Comparison of ENCODE assay signal across 9 mouse cellular contexts in genomic region chr4:80864511-80864922, GRCm38 (mm10). TPM values are rescaled to one million over a fixed set of nuclear protein-coding genes. Genes with fewer than 3 reads are reported as not detected.
DNase-seq lines count a peak whose midpoint lies in the region; ATAC-seq lines count a peak whose summit lies in the region.
"Had no signal": no experiment of that assay in that cellular context is flagged by ENCODE, and none has a peak within 500 bp of the region (broad histone marks: within the 10 kb centered on the region; RNA-seq: fewer than 3 reads in every experiment).

No protein-coding gene starts in this region.

- no peaks in the 10 kb centered on the region for H3K9me3 ChIP-seq in heart, embryonic 14.5 days (ENCODE audit: control insufficient read depth, low read length)
- H3K9me3 ChIP-seq in embryonic facial prominence, embryonic 11.5 days (replicated peaks; ENCODE audit: control insufficient read depth, low read length) = no peaks in the 10 kb centered on the region
- H3K9me3 ChIP-seq: megakaryocyte, embryonic 14.5 days had no signal

- H3K9ac ChIP-seq in heart, embryonic 14.5 days (ENCODE audit: low read length) = peak overlapping the region; percentile 47
- peak overlapping the region; percentile 22 for H3K9ac ChIP-seq in embryonic facial prominence, embryonic 11.5 days (replicated peaks; ENCODE audit: low read length)

- H3K4me1 ChIP-seq in heart, embryonic 14.5 days (ENCODE audit: control insufficient read depth in 2 of 2, insufficient read depth in 2 of 2, low read length in 2 of 2) = peaks cover 0 to 3% of the 10 kb centered on the region in 2 experiments; a peak in 1 of 4 replicates
- no peaks in the 10 kb centered on the region for H3K4me1 ChIP-seq in embryonic facial prominence, embryonic 11.5 days (ENCODE audit: control insufficient read depth, insufficient read depth, low read length)

- no peaks in the 10 kb centered on the region for H3K36me3 ChIP-seq in heart, embryonic 14.5 days (ENCODE audit: control insufficient read depth, insufficient read depth, low read length)
- no peaks in the 10 kb centered on the region for H3K36me3 ChIP-seq in embryonic facial prominence, embryonic 11.5 days (replicated peaks; ENCODE audit: control insufficient read depth, insufficient read depth, low read depth, low read length)

- ATAC-seq in heart, embryonic 14.5 days (ENCODE audit: insufficient number of reproducible peaks, insufficient read depth, low FRiP score, low read depth) = no peak
- ATAC-seq in embryonic facial prominence, embryonic 11.5 days (replicated peaks; ENCODE audit: insufficient number of reproducible peaks, low FRiP score, low TSS enrichment, low read depth) = peak; percentile 58; the same call in 1 of the 2 replicates
- ATAC-seq in hematopoietic stem cell, adult 5-6 weeks (replicated peaks in 1 of 2; ENCODE audit: insufficient read depth in 1 of 2, low FRiP score in 2 of 2, low TSS enrichment in 1 of 2, low read depth in 1 of 2, poor library complexity in 2 of 2, severe bottlenecking in 2 of 2) = peak; percentile 45 to 53; a peak in 3 of 4 replicates

- no peak overlapping the region for H3K27ac ChIP-seq in heart, embryonic 14.5 days (replicated peaks in 1 of 2; ENCODE audit: control insufficient read depth in 1 of 2, insufficient read depth in 1 of 2, low read depth in 2 of 2, low read length in 2 of 2)
- H3K27ac ChIP-seq in embryonic facial prominence, embryonic 11.5 days (replicated peaks; ENCODE audit: low read depth, low read length) = no peak overlapping the region

- no peaks in the 10 kb centered on the region for H3K27me3 ChIP-seq in heart, embryonic 14.5 days (ENCODE audit: control insufficient read depth, insufficient read depth, low read length)
- no peaks in the 10 kb centered on the region for H3K27me3 ChIP-seq in embryonic facial prominence, embryonic 11.5 days (ENCODE audit: control insufficient read depth, insufficient read depth, low read length)
- H3K27me3 ChIP-seq: megakaryocyte, embryonic 14.5 days had no signal

- 1% methylated on average over 17 of the region's 17 CpGs for WGBS in heart, embryonic 14.5 days
- WGBS in embryonic facial prominence, embryonic 11.5 days = 2% methylated on average over 17 of the region's 17 CpGs

- no peak for DNase-seq in heart, adult 8-10 months (ENCODE audit: low spot score)
- peak; percentile 46 for DNase-seq in embryonic facial prominence, embryonic 11.5 days (ENCODE audit: low spot score)
- peak; percentile 43 for DNase-seq in left cerebral cortex, adult 11 months (ENCODE audit: low spot score)
- peak; percentile 21 for DNase-seq in lung, postnatal 10 days
- peak; percentile 60 for DNase-seq in right cerebral cortex, postnatal 4 days
- DNase-seq in thymus, postnatal 25 days = no peak

- H3K4me3 ChIP-seq in heart, embryonic 14.5 days (ENCODE audit: control insufficient read depth in 1 of 2, insufficient read depth in 1 of 2, low read depth in 1 of 2, low read length in 2 of 2) = peak overlapping the region; percentile 28 to 35
- peak overlapping the region; percentile 0 for H3K4me3 ChIP-seq in embryonic facial prominence, embryonic 11.5 days (ENCODE audit: low read depth, low read length)
- H3K4me3 ChIP-seq: megakaryocyte, embryonic 14.5 days had no signal

- peak overlapping the region; percentile 72 for H3K4me2 ChIP-seq in heart, embryonic 14.5 days (ENCODE audit: low read length)
- peak overlapping the region; percentile 58 for H3K4me2 ChIP-seq in embryonic facial prominence, embryonic 11.5 days (ENCODE audit: low read depth, low read length)

RNA-seq across cellular contexts. Expression of gene Tyrp1, which starts 30.6 kb away (rescaled TPM):
- not detected in 2 replicates for polyA plus RNA-seq in heart, embryonic 14.5 days (2014; fragmentation: Nextera tagmentation; extraction: Ambion mirVana)
- total RNA-seq in heart, adult 8-10 months (2022) = under 1 TPM in 2 of 4 experiments, not detected in 2; 0.35 to 0.50 TPM
- 2.1 and 5.3 TPM in 2 replicates for polyA plus RNA-seq in embryonic facial prominence, embryonic 11.5 days (2014; fragmentation: Nextera tagmentation; extraction: Ambion mirVana)
- total RNA-seq in hematopoietic stem cell, adult 5-6 weeks (2017) = not detected in 2 replicates

RNA-seq across cellular contexts. Expression of gene Lurap1l, which starts 45.9 kb away (rescaled TPM):
- polyA plus RNA-seq in heart, embryonic 14.5 days (2014; fragmentation: Nextera tagmentation; extraction: Ambion mirVana) = 2.0 and 2.6 TPM in 2 replicates
- total RNA-seq in heart, adult 8-10 months (2022) = 1 to 10 TPM; 1.0 to 1.9 (median 1.2) TPM
- polyA plus RNA-seq in embryonic facial prominence, embryonic 11.5 days (2014; fragmentation: Nextera tagmentation; extraction: Ambion mirVana) = 3.4 and 3.8 TPM in 2 replicates
- total RNA-seq in hematopoietic stem cell, adult 5-6 weeks (2017) = not detected in 2 replicates

Comparison
In these comparisons a context has a peak if more than half of its experiments do, and no peak if none do; other contexts are left out.
1. DNase-seq: peak in embryonic facial prominence, embryonic 11.5 days (single experiment), left cerebral cortex, adult 11 months (single experiment), lung, postnatal 10 days (single experiment) and right cerebral cortex, postnatal 4 days (single experiment); none in heart, adult 8-10 months (single experiment) and thymus, postnatal 25 days (single experiment).